Mouse (Mus musculus) spleen, embryonic (tissue): ENCODE measurements at regions not wholly inside any gene's neighbourhood (a gene's known extent, or its start where the extent isn't known, plus 50 kb on each side); places are given as distances from the start of the nearest gene placed in this dataset.
"Not testable (repeated sequence)": the region's sequence is repeated elsewhere in the genome, so short reads cannot be mapped to it uniquely, and the experiment has no call there.

Source experiments
- CTCF ChIA-PET: fragments of 350-600 bp; sonication (Branson Sonifier 250); formaldehyde crosslinking; loops from one replicate; lab custom pipeline; 2022; lab: Charles Lee

DNA sequence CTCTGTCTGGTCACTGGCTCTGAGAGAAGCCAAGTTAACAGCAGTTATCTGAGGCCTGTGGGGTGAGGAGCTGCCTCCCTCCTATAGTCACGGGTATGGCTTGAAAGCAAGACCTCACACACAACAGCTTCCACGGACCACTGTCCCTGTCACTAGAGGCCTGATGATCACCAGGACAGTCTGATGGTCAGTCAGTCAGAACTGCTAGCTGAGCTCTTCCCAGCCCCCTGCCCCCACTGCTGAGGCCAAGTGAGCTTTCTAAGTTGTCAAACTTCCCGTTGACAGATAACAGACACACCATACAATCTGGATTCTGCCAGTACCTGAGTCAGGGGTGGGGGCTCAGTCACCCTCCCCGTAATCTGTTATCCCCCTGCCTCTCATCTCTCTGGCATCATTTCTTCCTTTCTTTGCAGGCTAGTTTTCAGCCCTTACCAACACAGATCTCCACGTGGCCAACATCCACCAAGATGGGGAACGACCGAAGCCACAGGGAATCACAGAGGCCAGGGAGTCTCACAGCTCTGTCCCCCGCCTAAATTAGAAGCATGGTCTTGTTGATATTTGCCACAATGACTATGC lies 96.4 kb upstream of the Klf13 start:
- CTCF ChIA-PET: interaction anchor here (0.7 kb wide), 1 partner anchor 35 kb away, joined by 3 read pairs; no protein-coding TSS in a partner anchor

DNA sequence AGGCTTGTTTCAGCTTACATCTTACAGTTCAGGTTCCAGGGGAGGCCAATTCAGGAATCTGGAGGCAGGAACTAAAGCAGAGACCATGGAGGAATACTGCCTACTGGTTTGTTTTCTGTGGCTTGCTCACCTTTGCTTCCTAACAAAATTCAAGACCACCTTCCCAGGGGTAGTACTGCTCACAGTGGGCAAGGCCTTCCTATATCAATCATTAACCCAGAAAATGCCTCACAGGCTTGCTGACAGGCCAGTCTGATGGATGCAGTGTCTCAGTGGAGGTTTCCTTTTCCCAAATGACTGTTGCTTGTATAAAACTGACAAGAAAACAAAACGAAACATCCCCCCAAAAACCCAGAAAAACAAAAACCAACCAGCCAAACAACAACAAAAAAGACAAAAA lies 95.8 kb upstream of the Klf13 start:
- CTCF ChIA-PET: interaction anchor here (0.7 to 1.2 kb wide), 3 partner anchors 9 to 114 kb away, joined by 3 to 5 read pairs (median 5); no protein-coding TSS in a partner anchor

DNA sequence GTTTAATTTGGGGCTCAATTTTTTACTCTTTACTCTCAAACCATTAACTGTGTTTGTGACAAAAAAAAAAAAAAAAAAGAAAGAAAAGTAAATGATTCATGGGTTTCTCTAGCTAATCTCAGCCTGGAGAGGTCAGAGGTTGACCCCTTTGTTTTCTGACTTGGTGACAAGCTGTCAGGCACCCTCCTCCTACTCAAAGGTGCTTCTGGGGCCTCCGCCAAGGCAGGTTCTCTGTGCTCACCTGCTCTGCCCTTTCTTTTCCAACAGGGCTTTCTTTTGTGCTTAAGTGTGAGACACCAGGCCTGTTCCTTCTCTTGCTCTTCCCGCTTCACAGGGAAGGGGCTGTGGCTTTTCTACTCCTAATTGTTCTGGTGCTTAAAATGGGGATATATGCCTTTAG lies 94.7 kb upstream of the Klf13 start:
- CTCF ChIA-PET: interaction anchor here (1.1 to 1.2 kb wide), 2 partner anchors 13 to 113 kb away, joined by 5 to 6 read pairs; no protein-coding TSS in a partner anchor

GRCm38 (mm10) chr7:64032921-64033354 lies 94.2 kb upstream of the Klf13 start:
- CTCF ChIA-PET: interaction anchor here (1.1 kb wide), 1 partner anchor 12 kb away, joined by 6 read pairs; no protein-coding TSS in a partner anchor

GRCm38 (mm10) chr7:64030650-64031049 lies 91.9 kb upstream of the Klf13 start:
- CTCF ChIA-PET: interaction anchor here (0.5 to 1.1 kb wide), 3 partner anchors 9 to 51 kb away, joined by 3 to 17 read pairs (median 3); no protein-coding TSS in a partner anchor

GRCm38 (mm10) chr7:64027100-64027499 lies 88.4 kb upstream of the Klf13 start:
- CTCF ChIA-PET: no interaction called here

DNA sequence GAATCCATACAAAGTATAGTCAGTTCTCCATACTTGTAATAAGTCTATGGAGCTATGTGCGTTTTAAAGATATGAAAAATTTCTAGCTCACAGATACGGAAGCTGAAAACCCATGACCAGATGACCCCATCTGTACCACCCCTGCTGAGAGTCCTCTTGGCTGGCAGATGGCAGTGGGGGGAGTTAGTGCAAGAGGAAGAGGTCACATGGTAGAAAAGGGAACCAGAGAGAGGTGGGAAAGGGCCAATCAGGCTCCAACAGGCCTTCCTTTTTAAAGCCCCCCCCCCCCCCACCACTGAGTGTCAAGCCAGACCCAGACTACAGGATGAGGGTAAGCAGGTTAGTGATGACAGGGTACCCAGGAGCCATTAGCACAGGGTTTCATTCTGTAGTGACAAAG lies 86.4 kb upstream of the Klf13 start:
- CTCF ChIA-PET: interaction anchor here (0.8 kb wide), 1 partner anchor 9 kb away, joined by 5 read pairs; no protein-coding TSS in a partner anchor

DNA sequence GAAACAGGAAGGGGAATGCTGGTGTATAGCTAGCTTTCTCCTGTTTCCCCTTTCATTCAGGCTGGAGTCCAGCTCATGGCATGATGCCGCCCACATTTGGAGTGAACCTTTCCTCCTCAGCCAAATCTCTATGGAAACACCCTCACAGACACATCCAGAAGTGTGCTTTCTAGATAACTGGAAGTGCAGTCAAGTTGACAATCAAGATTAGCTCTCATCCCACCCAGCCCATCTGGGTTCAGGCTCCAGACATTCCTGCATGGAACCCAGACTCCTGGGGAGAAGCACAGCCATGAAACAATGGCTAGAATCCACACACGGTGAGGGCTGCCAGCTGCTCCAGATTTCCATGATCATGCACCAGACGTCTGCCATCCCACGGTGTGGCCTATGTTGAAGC lies 85.5 kb upstream of the Klf13 start:
- CTCF ChIA-PET: no interaction called here

- CTCF ChIA-PET: interaction anchor here (0.7 to 1.8 kb wide), 2 partner anchors 11 to 95 kb away, joined by 3 to 4 read pairs; no protein-coding TSS in a partner anchor
These were observed 84.2 kb upstream of the Klf13 start for GRCm38 (mm10) chr7:64022711-64023468.

- CTCF ChIA-PET: interaction anchor here (0.6 to 1.8 kb wide), 3 partner anchors 10 to 12 kb away, joined by 3 to 6 read pairs (median 4); no protein-coding TSS in a partner anchor
These were observed 82.8 kb upstream of the Klf13 start for GRCm38 (mm10) chr7:64021241-64022108.

DNA sequence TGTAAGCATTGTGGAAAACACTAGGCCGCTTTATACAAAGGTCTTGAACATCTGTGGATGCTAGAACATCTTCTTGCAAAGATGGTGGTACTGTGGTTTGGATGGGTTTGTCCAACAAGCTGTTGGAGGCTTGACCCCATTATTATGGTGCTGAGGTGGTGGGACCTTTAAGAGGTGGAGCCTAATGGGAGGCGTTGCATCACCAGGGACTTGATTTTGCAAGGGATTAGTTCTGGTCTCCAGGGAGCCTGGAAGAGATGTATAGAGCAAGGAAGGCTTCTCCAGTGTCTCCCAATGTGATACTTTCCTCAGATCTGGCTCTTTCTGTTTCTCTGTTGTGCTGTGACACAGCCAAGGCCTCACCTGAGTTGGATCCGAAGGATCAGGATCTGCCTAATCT lies 79.4 kb upstream of the Klf13 start:
- CTCF ChIA-PET: no interaction called here

GRCm38 (mm10) chr7:64016874-64017273 lies 78.2 kb upstream of the Klf13 start:
- CTCF ChIA-PET: interaction anchor here (0.8 kb wide), 1 partner anchor 100 kb away, joined by 6 read pairs; no protein-coding TSS in a partner anchor

DNA sequence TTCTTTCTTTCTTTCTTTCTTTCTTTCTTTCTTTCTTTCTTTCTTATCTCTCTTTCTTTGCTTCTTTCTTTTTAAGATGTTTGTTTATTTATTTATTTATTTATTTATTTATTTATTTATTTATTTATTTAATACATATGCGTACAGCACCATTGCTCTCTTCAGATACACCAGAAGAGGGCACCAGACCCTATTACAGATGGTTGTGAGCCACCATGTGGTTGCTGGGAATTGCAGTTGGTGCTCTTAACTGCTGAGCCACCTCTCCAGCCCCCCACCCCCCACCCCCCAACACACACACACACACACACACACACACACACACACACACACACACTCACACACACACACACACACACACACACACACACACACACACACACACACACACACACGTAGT lies 76.4 kb upstream of the Klf13 start:
- CTCF ChIA-PET: not testable (repeated sequence)

- CTCF ChIA-PET: interaction anchor here (1.4 kb wide), 1 partner anchor 11 kb away, joined by 3 read pairs; no protein-coding TSS in a partner anchor
These were observed 75.5 kb upstream of the Klf13 start for GRCm38 (mm10) chr7:64014227-64014626.

GRCm38 (mm10) chr7:64013023-64013547 lies 74.4 kb upstream of the Klf13 start:
- CTCF ChIA-PET: interaction anchor here (0.6 to 1.4 kb wide), 4 partner anchors 9 to 129 kb away, joined by 3 to 4 read pairs (median 4); no protein-coding TSS in a partner anchor

GRCm38 (mm10) chr7:64012268-64012601 lies 73.5 kb upstream of the Klf13 start:
- CTCF ChIA-PET: interaction anchor here (0.6 to 1.6 kb wide), 4 partner anchors 10 to 150 kb away, joined by 3 to 5 read pairs (median 4); no protein-coding TSS in a partner anchor

GRCm38 (mm10) chr7:64011563-64012267 lies 73.0 kb upstream of the Klf13 start:
- CTCF ChIA-PET: interaction anchor here (0.6 to 1.6 kb wide), 5 partner anchors 10 to 150 kb away, joined by 3 to 13 read pairs (median 4); no protein-coding TSS in a partner anchor

- CTCF ChIA-PET: interaction anchor here (1.5 to 1.6 kb wide), 2 partner anchors 11 to 71 kb away, joined by 4 to 5 read pairs; no protein-coding TSS in a partner anchor
These were observed 71.9 kb upstream of the Klf13 start for GRCm38 (mm10) chr7:64010640-64011039.

DNA sequence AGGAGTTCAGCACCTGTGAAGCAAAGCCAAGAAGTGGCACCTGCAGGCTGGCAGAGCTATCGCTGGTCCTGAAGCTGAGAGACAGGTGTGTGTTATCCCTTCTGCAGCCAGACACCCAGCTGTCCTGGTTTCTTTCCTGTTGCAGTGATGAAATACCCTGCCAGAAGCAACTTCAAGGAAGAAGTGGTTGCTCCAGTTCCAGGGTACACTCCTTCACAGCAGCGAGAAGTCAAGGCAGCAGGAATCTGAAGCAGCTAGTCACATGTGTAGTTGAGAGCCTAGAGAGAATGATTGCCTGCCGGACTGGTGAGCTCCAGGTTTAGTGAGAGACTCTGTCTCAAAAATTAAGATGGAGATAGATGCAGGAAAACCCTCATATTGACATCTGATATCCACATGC lies 69.1 kb upstream of the Klf13 start:
- CTCF ChIA-PET: interaction anchor here (0.6 kb wide), 1 partner anchor 85 kb away, joined by 3 read pairs; no protein-coding TSS in a partner anchor

DNA sequence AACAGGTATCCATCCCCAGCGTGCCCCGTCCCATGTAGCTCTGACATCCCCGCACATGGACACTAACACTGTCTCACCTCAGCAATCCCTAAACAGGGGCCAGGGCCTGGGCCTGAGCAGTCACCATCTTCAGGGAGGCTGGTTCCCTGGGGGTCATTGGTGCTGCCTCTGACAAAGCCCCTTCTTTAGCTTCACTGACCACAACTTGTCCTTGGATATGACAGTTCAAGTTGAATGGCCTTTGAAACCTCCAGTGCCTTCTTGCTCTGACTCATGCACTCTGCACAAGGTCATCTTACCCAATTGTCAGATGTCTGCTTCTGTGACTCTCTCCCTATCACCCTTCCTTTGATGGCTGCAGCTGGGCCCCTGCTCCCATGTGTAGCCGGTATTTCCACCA lies 68.2 kb upstream of the Klf13 start:
- CTCF ChIA-PET: interaction anchor here (0.6 kb wide), 1 partner anchor 240 kb away, joined by 7 read pairs; no protein-coding TSS in a partner anchor
